Mouse (Mus musculus): ENCODE measurements around the gene Nxnl2. TPM values are rescaled to one million over a fixed set of nuclear protein-coding genes. Genes with fewer than 3 reads are reported as not detected.

The Nxnl2 gene
- polyA plus RNA-seq (2012; rRNA removed), result 0.79 and 1.0 TPM in 2 replicates

GRCm38 (mm10) chr13:51170691-51171680 lies at the start of gene Nxnl2:
Nxnl2 (plus strand) TSS chr13:51171022.
- TF ChIP-seq CTCF (IDR thresholded peaks at IDR 0.05; ENCODE audit: insufficient read depth, low read length), result peak; percentile 56
- no peak for TF ChIP-seq POLR2A (IDR thresholded peaks at IDR 0.05; ENCODE audit: borderline replicate concordance, extremely low read depth, low read depth, low read length)
- WGBS, result 2% methylated on average over 64 of the region's 64 CpGs
- peak within 1 kb of the TSS; percentile 57 for H3K4me3 ChIP-seq (replicated peaks; ENCODE audit: extremely low read depth, low read depth, low read length)
- peaks cover 2% of the 10 kb centered on the region; the same call in 1 of the 2 replicates for H3K4me1 ChIP-seq (ENCODE audit: control insufficient read depth, insufficient read depth, low read length)
- peak; percentile 58 for DNase-seq

- peaks cover 42% of the 10 kb centered on the region for H3K4me1 ChIP-seq (ENCODE audit: control insufficient read depth, insufficient read depth, low read length)
- 29% methylated on average over 1 of the region's 1 CpGs for WGBS
- no peak for TF ChIP-seq CTCF (IDR thresholded peaks at IDR 0.05; ENCODE audit: insufficient read depth, low read length)
- no peak for TF ChIP-seq POLR2A (IDR thresholded peaks at IDR 0.05; ENCODE audit: borderline replicate concordance, extremely low read depth, low read depth, low read length)
- no peak overlapping the region for H3K4me3 ChIP-seq (replicated peaks; ENCODE audit: extremely low read depth, low read depth, low read length)
- DNase-seq, result no peak
Observed at GRCm38 (mm10) chr13:51121966-51122365, 48.9 kb upstream of the Nxnl2 start.

GRCm38 (mm10) chr13:51122771-51123170 lies 48.1 kb upstream of the Nxnl2 start:
- TF ChIP-seq POLR2A (IDR thresholded peaks at IDR 0.05; ENCODE audit: borderline replicate concordance, extremely low read depth, low read depth, low read length) (no peak), CTCF (IDR thresholded peaks at IDR 0.05; ENCODE audit: insufficient read depth, low read length) (no peak)
- Histone ChIP-seq H3K4me1 (ENCODE audit: control insufficient read depth, insufficient read depth, low read length) (peaks cover 38% of the 10 kb centered on the region), H3K4me3 (replicated peaks; ENCODE audit: extremely low read depth, low read depth, low read length) (no peak overlapping the region)
- 85% methylated on average over 8 of the region's 8 CpGs for WGBS
- no peak for DNase-seq

- 49% methylated on average over 8 of the region's 8 CpGs for WGBS
Observed at GRCm38 (mm10) chr13:51125357-51125756, 45.5 kb upstream of the Nxnl2 start.

GRCm38 (mm10) chr13:51127906-51128305 lies 42.9 kb upstream of the Nxnl2 start:
- H3K4me3 ChIP-seq (replicated peaks; ENCODE audit: extremely low read depth, low read depth, low read length), result no peak overlapping the region
- peaks cover 12% of the 10 kb centered on the region for H3K4me1 ChIP-seq (ENCODE audit: control insufficient read depth, insufficient read depth, low read length)
- no peak for DNase-seq
- TF ChIP-seq POLR2A (IDR thresholded peaks at IDR 0.05; ENCODE audit: borderline replicate concordance, extremely low read depth, low read depth, low read length), result no peak
- no peak for TF ChIP-seq CTCF (IDR thresholded peaks at IDR 0.05; ENCODE audit: insufficient read depth, low read length)
- 58% methylated on average over 2 of the region's 2 CpGs for WGBS

More at GRCm38 (mm10) chr13:51125357-51125756, 45.5 kb upstream of the Nxnl2 start:
- Histone ChIP-seq H3K4me3 (replicated peaks; ENCODE audit: extremely low read depth, low read depth, low read length) (no peak overlapping the region), H3K4me1 (ENCODE audit: control insufficient read depth, insufficient read depth, low read length) (peaks cover 27% of the 10 kb centered on the region)
- TF ChIP-seq CTCF (IDR thresholded peaks at IDR 0.05; ENCODE audit: insufficient read depth, low read length), result no peak
- TF ChIP-seq POLR2A (IDR thresholded peaks at IDR 0.05; ENCODE audit: borderline replicate concordance, extremely low read depth, low read depth, low read length), result no peak
- no peak for DNase-seq

- no peak overlapping the region for H3K4me3 ChIP-seq (replicated peaks; ENCODE audit: extremely low read depth, low read depth, low read length)
- DNase-seq, result no peak
- no peak for TF ChIP-seq CTCF (IDR thresholded peaks at IDR 0.05; ENCODE audit: insufficient read depth, low read length)
- peaks cover 12% of the 10 kb centered on the region for H3K4me1 ChIP-seq (ENCODE audit: control insufficient read depth, insufficient read depth, low read length)
- 77% methylated on average over 7 of the region's 7 CpGs for WGBS
Observed at GRCm38 (mm10) chr13:51128417-51128816, 42.4 kb upstream of the Nxnl2 start.

GRCm38 (mm10) chr13:51131179-51131578 lies 39.6 kb upstream of the Nxnl2 start:
- WGBS, result 81% methylated on average over 10 of the region's 10 CpGs
- no peak for DNase-seq
- no peak for TF ChIP-seq CTCF (IDR thresholded peaks at IDR 0.05; ENCODE audit: insufficient read depth, low read length)
- H3K4me1 ChIP-seq (ENCODE audit: control insufficient read depth, insufficient read depth, low read length), result 0 out of 2 replicates have a peak, but pooled peaks cover 5% of the 10 kb centered on the region
- no peak overlapping the region for H3K4me3 ChIP-seq (replicated peaks; ENCODE audit: extremely low read depth, low read depth, low read length)

- 69% methylated on average over 4 of the region's 4 CpGs for WGBS
- TF ChIP-seq POLR2A (IDR thresholded peaks at IDR 0.05; ENCODE audit: borderline replicate concordance, extremely low read depth, low read depth, low read length) (no peak), CTCF (IDR thresholded peaks at IDR 0.05; ENCODE audit: insufficient read depth, low read length) (no peak)
- DNase-seq, result no peak
- no peak overlapping the region for H3K4me3 ChIP-seq (replicated peaks; ENCODE audit: extremely low read depth, low read depth, low read length)
- H3K4me1 ChIP-seq (ENCODE audit: control insufficient read depth, insufficient read depth, low read length), result peaks cover 7% of the 10 kb centered on the region; the same call in 1 of the 2 replicates
Observed at GRCm38 (mm10) chr13:51136315-51136714, 34.5 kb upstream of the Nxnl2 start.

GRCm38 (mm10) chr13:51136996-51137701 lies 33.7 kb upstream of the Nxnl2 start:
- H3K4me3 ChIP-seq (replicated peaks; ENCODE audit: extremely low read depth, low read depth, low read length), result no peak overlapping the region
- 43% methylated on average over 2 of the region's 2 CpGs for WGBS
- no peak for DNase-seq
- TF ChIP-seq POLR2A (IDR thresholded peaks at IDR 0.05; ENCODE audit: borderline replicate concordance, extremely low read depth, low read depth, low read length), result no peak
- TF ChIP-seq CTCF (IDR thresholded peaks at IDR 0.05; ENCODE audit: insufficient read depth, low read length), result no peak
- peaks cover 7% of the 10 kb centered on the region; the same call in 1 of the 2 replicates for H3K4me1 ChIP-seq (ENCODE audit: control insufficient read depth, insufficient read depth, low read length)

All from lung, adult 2 months (tissue).